Mouse (Mus musculus) MN1 (cell line): ENCODE measurements around the gene Cnst.

Experiments used
- DNase-seq: peaks from one replicate; pipeline ENCODE4 v3.0.0-alpha.2; 2016; ENCODE audit warnings: low spot score

The Cnst gene

DNA sequence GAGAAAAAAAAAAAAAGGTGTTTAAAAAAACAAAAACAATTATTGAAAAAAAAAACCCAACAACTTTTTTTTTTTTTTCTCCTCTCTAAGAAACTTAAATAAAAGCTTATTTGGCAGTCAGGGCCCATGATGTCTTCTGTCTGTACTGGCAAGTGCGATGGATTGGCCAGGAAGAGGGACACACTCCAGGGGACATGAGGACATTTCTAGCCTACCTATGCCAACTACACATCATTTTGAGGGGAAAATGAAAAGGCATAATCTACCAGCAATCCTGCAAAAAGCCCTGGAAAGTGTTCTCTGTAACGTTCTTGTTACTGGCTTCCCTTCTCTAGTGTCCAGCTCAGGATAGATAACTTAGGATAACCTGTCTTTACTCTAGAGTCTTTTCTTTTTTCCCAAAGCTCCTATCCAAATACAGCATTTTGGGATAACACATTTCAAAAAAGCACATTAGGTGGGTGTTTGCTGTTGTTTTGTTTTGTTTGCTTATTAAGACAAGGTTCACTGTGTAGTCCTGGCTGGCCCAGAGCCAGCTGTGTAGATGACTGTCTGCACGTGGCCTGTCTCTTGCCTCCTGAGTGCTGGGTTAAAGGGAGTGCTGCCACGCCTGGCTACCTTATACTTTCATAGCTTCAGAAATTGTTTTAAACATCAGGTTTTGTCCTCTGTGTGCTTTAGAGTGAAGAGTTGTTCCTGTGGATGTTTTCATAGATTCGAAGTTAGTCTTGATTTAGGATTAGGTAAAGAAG is 7.2 kb downstream of the Cnst start:
- peak; percentile 60 for DNase-seq

DNA sequence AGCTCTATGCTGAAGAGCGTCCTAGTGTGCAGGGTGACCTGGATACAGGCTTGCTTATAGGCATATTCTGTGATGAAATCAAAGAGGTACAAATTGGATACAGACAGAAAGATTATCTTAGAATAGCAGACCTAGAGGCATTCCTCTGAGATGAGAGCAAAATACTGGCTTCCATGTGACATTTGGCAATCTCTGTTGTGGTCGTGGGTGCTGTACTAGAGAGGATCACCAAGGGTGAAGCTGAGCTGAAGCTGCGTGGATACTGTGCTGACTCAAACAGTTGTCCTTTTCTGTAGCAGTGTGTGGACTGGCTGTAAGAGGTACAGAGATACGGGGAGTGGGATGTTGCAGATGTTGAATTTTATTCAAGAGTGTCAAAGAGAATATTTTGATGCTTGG is 7.8 kb downstream of the Cnst start:
- DNase-seq: no peak

GRCm38 (mm10) chr1:179556921-179557320 is 10.8 kb downstream of the Cnst start:
- no peak for DNase-seq

DNA sequence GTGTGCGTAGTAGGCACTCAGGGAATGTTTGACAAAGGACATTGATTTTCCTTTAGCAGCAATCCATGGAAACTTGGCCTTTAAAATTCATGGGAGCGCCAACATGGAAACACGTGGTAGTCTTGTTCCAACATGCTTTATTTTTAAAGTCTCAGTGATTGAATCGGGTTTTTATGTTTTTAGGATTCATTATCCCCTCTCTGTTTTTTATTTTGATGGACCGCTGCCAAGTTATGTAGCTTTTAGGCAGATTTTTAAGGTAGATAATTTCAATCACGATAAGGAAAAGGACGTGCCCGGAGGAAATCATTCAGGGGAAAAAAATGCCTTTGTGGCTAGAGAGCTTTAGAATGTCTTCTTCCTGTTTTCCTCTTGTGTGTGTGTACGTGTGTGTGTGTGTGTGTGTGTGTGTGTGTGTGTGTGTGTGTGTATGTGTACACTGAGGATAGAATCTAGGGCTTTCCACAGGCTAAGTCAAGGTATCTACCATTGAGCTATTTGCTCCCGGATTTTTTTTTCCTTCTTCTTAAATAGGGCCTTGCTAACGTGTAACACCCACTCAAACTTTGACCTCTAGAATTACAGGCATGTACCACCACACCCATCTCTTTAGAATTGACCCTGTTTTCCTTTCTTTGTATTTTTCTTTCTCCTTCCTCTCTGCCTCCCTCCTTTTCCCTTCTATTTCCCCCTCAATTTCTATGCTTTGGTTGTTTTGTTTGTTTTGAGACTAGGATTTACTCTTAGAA is 13.4 kb downstream of the Cnst start:
- no peak for DNase-seq

DNA sequence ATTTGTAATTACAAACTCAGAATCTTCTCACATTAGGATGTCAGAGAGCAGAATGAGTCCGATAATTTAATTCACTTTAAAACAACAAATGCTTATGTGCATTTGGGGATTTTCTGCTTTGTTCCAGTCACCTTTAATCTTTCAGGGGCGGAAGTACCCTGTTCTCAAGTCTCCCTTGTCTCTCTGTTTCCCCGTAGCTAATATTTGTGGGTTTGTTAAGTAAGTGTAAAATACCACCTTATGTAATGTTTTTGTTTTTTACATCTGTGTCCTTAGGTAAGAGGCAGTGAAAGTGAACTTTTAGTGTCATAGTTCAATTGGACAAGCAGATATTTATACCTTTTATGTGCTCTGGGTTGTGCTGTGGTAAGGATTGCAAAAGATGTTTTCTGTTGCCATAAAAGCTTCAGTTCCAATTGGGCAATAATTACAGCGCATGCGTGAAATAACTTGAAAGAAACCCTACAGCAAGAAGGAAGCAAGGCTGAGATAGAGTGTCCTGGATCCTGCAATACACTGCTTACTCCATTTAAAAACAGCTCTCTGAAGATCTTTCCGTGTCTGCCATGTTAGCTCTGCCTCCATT is 14.8 kb downstream of the Cnst start:
- no peak for DNase-seq

- DNase-seq: no peak
Measured at GRCm38 (mm10) chr1:179563211-179563610, 17.0 kb downstream of the Cnst start.

GRCm38 (mm10) chr1:179563926-179564325 is 17.8 kb downstream of the Cnst start:
- DNase-seq: no peak

DNA sequence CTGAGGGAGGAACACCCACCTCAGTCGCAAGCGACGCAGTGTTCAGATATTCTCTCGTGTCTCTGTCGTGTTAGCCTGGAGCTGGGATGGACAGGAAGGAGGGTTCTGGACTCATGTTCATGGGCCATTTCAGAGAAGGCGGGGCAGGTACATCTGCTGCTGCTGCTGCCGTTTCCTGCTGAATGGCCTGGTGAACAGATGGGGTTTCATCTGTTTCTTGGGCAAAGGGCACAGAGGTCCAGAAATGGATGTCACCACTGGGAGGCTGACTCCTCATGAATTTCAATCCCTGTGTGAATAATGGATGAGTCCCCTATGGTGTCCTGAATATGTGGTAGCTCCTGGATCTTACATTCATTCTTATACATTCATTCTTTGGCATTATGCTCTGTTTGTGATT is 21.4 kb downstream of the Cnst start:
- DNase-seq: no peak

DNA sequence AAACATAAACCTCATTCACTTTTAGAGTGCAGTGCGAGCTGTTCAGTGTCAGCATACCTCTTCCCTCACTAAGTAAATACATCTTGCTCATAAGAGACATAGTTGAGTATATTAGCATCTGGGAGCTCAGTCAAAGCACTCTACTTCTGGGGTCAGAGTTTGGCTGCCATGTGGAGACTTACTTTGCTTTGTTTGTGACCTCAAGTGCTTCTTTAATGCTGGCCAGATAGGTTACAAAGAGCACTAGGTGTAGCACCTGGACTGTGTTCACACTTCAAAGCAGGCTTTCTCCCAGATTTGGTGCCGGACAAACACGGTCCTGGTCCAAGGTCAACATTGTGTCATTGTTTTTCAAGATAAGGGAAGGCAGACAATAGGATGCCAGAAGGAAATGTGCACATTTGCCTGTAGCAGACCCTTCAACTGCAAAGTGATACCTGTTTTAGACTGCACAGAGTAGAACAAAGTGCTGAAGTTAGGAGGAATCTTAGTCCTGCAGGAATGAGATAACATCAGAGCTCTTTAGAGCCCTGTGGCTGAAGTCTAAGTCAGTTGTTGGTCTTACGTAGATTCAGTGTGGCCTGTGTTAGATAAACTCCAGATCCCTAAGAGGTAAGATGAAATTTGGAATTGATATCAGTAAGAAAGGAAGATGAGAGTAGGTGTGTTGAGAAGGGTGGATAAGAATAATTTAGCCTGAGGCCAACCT is 22.7 kb downstream of the Cnst start:
- no peak for DNase-seq

DNA sequence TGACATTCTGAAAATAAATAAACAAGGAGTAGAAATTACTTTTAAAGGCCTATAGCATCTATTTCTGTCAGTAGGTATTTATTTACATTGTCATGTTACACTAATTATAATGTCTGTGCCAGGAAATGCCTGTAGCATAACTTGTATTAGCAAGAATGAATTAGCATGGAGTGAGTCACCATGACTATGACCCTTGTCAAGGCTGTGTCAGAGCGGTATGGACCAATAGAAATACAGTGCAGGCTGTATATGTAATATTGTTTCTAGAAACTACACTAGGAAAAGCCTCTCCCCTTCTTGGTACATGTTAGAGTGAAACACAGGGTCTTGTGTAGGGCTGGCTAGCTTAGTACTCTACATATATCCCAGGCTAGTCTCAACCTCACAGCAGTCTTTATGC is 24.3 kb downstream of the Cnst start:
- DNase-seq: no peak

- no peak for DNase-seq
Measured at GRCm38 (mm10) chr1:179571686-179572085, 25.5 kb downstream of the Cnst start.

DNA sequence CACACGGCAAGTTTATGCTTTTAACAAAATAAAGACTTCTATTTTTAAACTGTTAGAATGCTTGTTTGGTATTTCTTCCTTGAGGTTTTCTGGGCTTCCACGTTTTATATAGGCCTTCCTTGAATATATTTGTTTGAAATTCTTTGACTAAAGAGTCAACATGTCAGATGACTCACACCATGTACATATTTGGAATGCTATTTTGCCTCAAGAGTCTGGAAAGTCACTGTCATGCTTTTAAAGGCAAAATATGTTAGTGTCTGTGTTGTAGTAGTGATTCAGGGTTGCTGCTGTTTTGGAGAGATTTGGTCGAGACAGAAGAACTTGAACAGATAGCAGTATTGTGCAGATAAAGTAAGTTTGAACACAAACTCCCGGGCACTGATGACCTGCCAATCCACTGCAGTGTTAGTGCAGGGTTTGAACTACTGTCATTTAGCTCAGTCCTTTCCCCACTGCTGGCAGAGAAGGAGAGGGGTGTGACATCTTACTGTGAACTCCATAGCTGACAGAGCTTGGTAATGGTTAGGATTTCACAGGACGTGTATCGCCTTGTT is 27.6 kb downstream of the Cnst start:
- no peak for DNase-seq

- DNase-seq: no peak
Measured at GRCm38 (mm10) chr1:179578625-179579024, 32.5 kb downstream of the Cnst start.

DNA sequence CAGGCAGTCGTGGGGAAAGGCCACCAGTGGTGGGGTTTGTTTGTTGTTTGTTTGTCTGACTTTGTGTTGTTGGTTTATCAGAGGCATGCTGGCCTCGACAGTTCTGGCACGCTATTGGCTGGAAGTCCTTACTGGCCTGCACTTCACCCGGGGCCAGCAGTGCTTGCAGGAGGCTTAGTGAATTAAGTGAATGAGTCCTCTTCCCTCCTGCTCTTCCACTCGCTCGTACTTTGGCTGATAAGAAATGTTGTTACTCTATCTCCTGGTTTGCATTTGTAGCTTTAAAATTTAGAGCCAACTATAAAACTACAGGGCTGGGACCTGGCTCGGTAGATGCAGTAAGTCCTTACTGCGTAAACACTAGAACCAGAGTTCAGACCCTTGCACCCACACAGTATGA is 34.0 kb downstream of the Cnst start:
- DNase-seq: no peak

- no peak for DNase-seq
Measured at GRCm38 (mm10) chr1:179581422-179581821, 35.3 kb downstream of the Cnst start.

DNA sequence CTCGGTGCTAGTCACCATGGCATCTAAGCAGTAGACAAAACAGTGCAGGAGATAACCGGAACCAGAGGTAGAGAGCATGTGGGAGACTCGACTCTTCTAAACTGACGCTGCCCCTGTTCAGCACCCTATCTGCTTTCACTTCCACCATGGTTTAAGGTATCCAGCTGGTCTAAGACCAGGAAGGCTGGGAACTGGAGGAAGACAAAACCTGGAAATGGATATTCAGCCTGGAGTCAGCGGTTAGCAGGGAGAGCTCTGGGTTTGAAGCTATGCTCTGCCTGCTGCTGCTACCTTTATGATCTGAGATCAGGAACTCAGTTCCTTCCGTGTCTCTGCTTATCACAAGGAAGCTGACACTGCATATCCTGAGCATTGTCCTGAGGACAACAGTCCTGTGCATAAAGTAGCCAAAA is 35.9 kb downstream of the Cnst start:
- DNase-seq: no peak

DNA sequence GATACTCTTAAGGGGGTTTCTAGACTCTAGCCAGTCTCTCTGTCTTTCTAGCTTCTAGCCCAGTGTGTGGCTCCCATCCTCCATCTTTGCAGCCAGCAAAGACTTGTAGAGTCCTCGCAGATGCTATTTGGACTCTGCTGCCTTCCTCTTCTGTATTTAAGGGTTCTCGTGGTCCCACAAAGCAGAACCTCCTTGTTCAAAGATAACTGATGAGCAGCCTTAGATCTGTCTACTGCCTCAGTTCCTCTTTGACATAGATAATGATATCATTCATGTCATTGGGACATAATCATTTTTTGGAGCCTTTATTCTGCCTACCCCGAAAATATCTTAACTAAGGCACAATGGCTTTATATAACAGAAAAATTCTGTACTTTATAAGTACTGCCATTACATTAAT is 36.9 kb downstream of the Cnst start:
- DNase-seq: no peak

DNA sequence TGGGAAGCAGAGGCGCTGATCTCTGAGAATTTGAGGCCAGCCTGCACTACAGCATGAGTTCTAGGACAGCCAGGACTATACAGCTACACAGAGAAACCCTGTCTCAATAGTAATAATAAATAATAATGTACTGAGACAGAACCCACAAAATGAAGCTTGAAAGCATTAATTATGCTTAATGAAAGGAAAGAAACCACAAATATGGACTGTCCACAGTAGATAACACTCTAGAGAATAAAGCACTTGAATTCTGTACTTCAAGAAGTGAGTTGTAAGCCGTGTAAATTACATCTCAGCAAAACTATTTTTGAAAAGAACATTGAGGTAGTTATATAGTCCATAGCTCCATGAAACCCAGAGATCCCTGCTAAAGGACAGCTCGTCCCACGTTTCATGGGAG is 38.0 kb downstream of the Cnst start:
- DNase-seq: no peak

GRCm38 (mm10) chr1:179585646-179586045 is 39.5 kb downstream of the Cnst start:
- no peak for DNase-seq

- DNase-seq: no peak
Measured at GRCm38 (mm10) chr1:179586430-179587095, 40.4 kb downstream of the Cnst start.

GRCm38 (mm10) chr1:179588230-179588629 is 42.1 kb downstream of the Cnst start:
- no peak for DNase-seq

DNA sequence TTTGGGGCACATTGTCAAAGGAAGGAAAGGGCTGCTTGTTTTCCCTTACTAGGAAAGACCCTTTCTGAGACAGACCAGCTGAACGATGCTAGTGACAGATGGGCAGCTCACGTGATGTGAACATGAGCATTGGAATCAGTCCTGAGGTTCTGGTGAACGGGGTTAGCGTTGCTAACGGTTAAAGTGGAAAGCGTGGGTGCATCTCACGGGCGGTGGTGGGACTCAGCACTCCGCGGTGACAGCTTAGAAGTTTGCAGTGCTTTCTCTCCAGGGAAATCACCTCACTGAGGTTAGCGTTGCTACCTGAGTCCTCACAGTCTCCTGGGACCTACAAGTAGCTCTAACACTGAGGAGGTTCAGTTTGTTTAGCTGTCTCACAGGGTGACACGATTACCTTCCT is 45.5 kb downstream of the Cnst start:
- DNase-seq: no peak
